Mouse (Mus musculus): ENCODE measurements around the gene Cnksr3. TPM values are rescaled to one million over a fixed set of nuclear protein-coding genes. Genes with fewer than 3 reads are reported as not detected.

Cnksr3 gene
- polyA plus RNA-seq, 1 experiment from 2014 or later: 6.9 TPM

DNA sequence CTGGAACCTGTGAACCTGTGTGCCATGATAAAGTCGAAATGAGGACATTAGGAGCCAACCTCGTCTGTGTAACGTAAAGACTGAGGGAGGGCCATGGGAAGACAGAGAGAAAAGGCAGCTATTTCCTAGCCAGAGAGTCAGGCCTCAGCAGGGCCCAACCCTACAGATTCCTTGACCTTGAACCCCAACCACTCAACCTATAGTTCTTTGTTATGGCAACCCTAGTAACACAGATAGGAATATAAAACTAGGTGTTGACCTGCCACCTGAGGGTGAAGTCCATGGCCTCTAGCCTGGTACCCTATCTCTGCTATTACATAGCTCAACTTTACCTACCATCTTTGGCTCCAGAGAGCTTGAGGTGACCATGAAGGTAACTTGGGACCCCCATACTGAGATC lies 80.6 kb downstream of the Cnksr3 start:
- no peak overlapping the region for H3K9ac ChIP-seq
- no peak overlapping the region for H3K4me3 ChIP-seq (replicated peaks)
- H3K4me2 ChIP-seq: no peak overlapping the region
- H3K9me3 ChIP-seq: no peaks in the 10 kb centered on the region
- H3K27ac ChIP-seq: no peak overlapping the region
- no peaks in the 10 kb centered on the region for H3K4me1 ChIP-seq
- no peaks in the 10 kb centered on the region for H3K27me3 ChIP-seq
- ATAC-seq (ENCODE audit: low FRiP score): no peak
- H3K36me3 ChIP-seq (replicated peaks): peaks cover 23% of the 10 kb centered on the region; the same call in 1 of the 2 replicates
- 95% methylated on average over 3 of the region's 3 CpGs for WGBS

GRCm38 (mm10) chr10:7127828-7128227 lies 84.2 kb downstream of the Cnksr3 start:
- ATAC-seq (ENCODE audit: low FRiP score): no peak
- WGBS: 85% methylated on average over 9 of the region's 9 CpGs
- no peak overlapping the region for H3K4me2 ChIP-seq

GRCm38 (mm10) chr10:7126882-7127281 lies 85.2 kb downstream of the Cnksr3 start:
- 94% methylated on average over 12 of the region's 12 CpGs for WGBS
- Histone ChIP-seq H3K4me2 (no peak overlapping the region), H3K27me3 (no peaks in the 10 kb centered on the region), H3K9ac (no peak overlapping the region), H3K36me3 (replicated peaks) (0 out of 2 replicates have a peak, but pooled peaks cover 21% of the 10 kb centered on the region), H3K4me3 (replicated peaks) (no peak overlapping the region), H3K4me1 (no peaks in the 10 kb centered on the region), H3K9me3 (no peaks in the 10 kb centered on the region), H3K27ac (no peak overlapping the region)
- ATAC-seq (ENCODE audit: low FRiP score): no peak

More at GRCm38 (mm10) chr10:7127828-7128227, 84.2 kb downstream of the Cnksr3 start:
- Histone ChIP-seq H3K36me3 (replicated peaks) (0 out of 2 replicates have a peak, but pooled peaks cover 21% of the 10 kb centered on the region), H3K27ac (no peak overlapping the region), H3K9me3 (no peaks in the 10 kb centered on the region), H3K4me3 (replicated peaks) (no peak overlapping the region), H3K4me1 (no peaks in the 10 kb centered on the region), H3K27me3 (no peaks in the 10 kb centered on the region), H3K9ac (no peak overlapping the region)

DNA sequence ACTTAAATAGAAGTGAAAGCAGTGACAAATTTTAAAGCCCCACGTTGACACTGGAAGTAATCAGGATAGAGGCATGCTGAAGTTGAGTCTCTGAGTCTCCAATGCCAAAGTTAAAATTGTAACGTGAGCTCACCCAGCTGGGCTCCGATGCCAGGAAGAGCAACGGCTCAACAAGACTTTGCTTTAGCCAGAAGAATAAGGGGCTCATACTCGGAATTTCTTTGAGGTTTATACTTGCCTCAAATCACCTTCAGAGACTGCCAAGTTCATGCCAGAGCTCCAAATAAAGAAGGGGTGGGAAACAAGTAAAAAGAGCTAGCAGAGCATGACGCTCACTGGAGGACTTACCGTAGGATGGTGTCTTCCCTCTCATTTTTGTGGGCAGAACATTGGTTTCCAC lies 85.8 kb downstream of the Cnksr3 start:
- H3K9me3 ChIP-seq: no peaks in the 10 kb centered on the region
- no peak overlapping the region for H3K9ac ChIP-seq
- 84% methylated on average over 7 of the region's 7 CpGs for WGBS
- no peak overlapping the region for H3K4me2 ChIP-seq
- H3K4me3 ChIP-seq (replicated peaks): no peak overlapping the region
- H3K27ac ChIP-seq: no peak overlapping the region
- no peaks in the 10 kb centered on the region for H3K4me1 ChIP-seq
- 0 out of 2 replicates have a peak, but pooled peaks cover 21% of the 10 kb centered on the region for H3K36me3 ChIP-seq (replicated peaks)
- no peaks in the 10 kb centered on the region for H3K27me3 ChIP-seq
- ATAC-seq (ENCODE audit: low FRiP score): no peak

DNA sequence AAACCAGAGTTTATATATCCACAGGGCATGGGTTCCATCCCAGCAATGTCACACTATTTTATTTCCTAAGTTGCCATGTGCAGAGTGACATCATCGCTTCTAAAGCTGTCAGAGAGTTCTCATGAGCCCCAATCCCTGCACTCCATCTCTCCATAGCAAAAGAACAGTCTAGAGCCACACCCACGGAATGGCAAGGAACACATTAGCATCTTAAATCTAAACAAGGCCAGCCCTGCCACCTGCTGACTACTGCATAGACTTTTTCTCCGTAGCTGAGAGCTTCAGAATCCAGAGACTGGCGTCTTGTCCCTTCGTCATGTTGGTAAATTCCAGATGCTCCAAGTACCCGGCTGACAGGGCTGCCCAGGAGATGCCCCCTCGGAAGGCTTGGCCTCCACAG lies 87.0 kb downstream of the Cnksr3 start:
- peaks cover 22% of the 10 kb centered on the region; the same call in 1 of the 2 replicates for H3K36me3 ChIP-seq (replicated peaks)

GRCm38 (mm10) chr10:7122294-7122693 lies 89.7 kb downstream of the Cnksr3 start:
- Histone ChIP-seq H3K4me1 (no peaks in the 10 kb centered on the region), H3K9me3 (no peaks in the 10 kb centered on the region), H3K4me3 (replicated peaks) (no peak overlapping the region), H3K36me3 (replicated peaks) (peaks cover 23% of the 10 kb centered on the region; the same call in 1 of the 2 replicates), H3K27me3 (no peaks in the 10 kb centered on the region), H3K27ac (no peak overlapping the region), H3K9ac (no peak overlapping the region), H3K4me2 (no peak overlapping the region)
- 91% methylated on average over 4 of the region's 4 CpGs for WGBS
- no peak for ATAC-seq (ENCODE audit: low FRiP score)

More for the DNA sequence above, 87.0 kb downstream of the Cnksr3 start:
- Histone ChIP-seq H3K4me2 (no peak overlapping the region), H3K4me1 (no peaks in the 10 kb centered on the region), H3K9me3 (no peaks in the 10 kb centered on the region), H3K27ac (no peak overlapping the region), H3K4me3 (replicated peaks) (no peak overlapping the region), H3K27me3 (no peaks in the 10 kb centered on the region), H3K9ac (no peak overlapping the region)
- ATAC-seq (ENCODE audit: low FRiP score): no peak
- 78% methylated on average over 7 of the region's 7 CpGs for WGBS

DNA sequence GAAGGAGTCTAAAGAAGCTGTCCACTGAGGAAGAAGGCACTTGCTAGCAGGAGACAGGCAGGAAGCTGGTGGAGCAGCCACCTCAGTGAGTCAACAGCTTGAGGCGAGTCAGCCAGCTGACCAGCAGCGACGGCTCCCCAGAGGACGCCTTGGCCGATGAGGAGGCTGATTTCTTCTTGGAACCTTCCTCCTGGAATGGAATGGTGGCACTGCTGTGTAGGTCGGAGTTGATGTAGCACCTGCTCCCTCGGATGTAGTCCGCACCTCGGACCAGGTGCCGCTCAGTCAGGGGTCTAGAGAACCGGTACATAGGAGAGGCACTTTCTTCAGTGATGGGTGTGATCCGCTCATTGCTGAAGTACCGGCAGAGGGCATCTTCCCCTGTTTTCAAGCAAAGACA lies 91.8 kb downstream of the Cnksr3 start:
- H3K9ac ChIP-seq: no peak overlapping the region
- WGBS: 96% methylated on average over 13 of the region's 13 CpGs
- no peaks in the 10 kb centered on the region for H3K9me3 ChIP-seq

DNA sequence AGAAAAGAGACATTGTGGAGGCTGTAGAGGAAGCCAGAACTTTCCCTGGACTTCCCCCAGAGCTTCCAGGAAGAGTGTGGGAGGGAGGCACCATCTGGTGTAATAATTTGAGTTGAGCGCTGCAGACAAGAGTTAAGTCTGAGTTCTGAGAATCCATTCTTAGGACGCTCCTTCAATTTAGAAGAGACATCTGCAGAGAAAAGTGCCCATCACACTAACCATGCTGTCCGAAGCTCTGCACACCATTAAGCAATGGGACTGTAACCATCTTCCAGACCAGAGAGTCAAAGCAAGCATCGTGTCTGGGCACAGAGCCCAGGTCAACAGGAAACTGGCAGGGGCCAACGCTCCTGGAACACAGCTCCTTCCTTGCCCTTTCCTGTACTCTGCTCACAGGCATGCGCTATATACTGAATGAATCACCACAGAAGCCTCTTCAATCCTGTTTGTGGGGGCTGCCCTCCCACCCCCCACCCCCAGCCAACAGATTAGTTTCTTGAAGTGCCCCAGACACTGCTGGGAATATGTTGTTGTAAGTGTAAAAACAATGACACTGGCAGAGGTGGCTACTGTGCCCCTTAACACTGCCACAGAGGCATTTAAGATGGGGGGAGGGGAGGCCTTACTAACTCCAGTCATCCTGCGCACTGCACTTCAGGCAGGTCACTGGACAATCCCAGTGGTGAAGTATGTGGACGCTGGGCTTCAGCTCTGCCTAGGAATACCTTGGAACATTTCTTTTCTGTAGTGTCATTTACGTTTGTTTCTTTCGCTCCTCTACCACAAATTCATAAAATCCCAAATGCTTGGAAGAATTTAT lies 93.6 kb downstream of the Cnksr3 start:
- no peaks in the 10 kb centered on the region for H3K4me1 ChIP-seq
- no peaks in the 10 kb centered on the region for H3K27me3 ChIP-seq
- H3K36me3 ChIP-seq (replicated peaks): peaks cover 15% of the 10 kb centered on the region
- H3K9me3 ChIP-seq: no peaks in the 10 kb centered on the region
- H3K4me2 ChIP-seq: no peak overlapping the region
- 91% methylated on average over 10 of the region's 10 CpGs for whole genome bisulfite sequencing
- H3K9ac ChIP-seq: no peak overlapping the region
- H3K27ac ChIP-seq: no peak overlapping the region
- no peak overlapping the region for H3K4me3 ChIP-seq (replicated peaks)
- no peak for ATAC-seq (ENCODE audit: low FRiP score)

More for the DNA sequence above, 91.8 kb downstream of the Cnksr3 start:
- peaks cover 15% of the 10 kb centered on the region for H3K36me3 ChIP-seq (replicated peaks)
- H3K27me3 ChIP-seq: no peaks in the 10 kb centered on the region
- no peak for ATAC-seq (ENCODE audit: low FRiP score)
- H3K4me1 ChIP-seq: no peaks in the 10 kb centered on the region
- no peak overlapping the region for H3K4me2 ChIP-seq
- H3K27ac ChIP-seq: no peak overlapping the region
- no peak overlapping the region for H3K4me3 ChIP-seq (replicated peaks)

DNA sequence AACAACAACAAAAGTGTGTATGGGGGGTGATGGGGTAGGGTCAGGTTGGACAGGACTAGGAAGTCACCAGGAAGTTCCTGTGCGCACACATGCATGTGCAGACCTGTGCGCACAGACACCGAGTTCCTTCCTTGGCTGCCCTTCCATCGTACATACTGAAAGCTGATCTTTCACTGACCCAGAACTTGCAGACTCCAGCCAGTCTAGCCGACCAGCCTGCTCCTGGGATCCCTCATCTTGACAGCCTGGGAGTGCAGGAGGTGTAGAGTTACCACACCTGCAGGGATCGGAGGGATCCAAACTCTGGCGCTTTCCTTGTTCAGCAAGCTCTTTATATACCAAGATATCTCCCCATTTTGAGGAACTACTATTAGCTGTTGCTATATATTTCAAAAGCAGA lies 94.3 kb downstream of the Cnksr3 start:
- Histone ChIP-seq H3K9me3 (no peaks in the 10 kb centered on the region), H3K27me3 (no peaks in the 10 kb centered on the region), H3K4me2 (no peak overlapping the region), H3K4me3 (replicated peaks) (no peak overlapping the region), H3K4me1 (no peaks in the 10 kb centered on the region), H3K9ac (no peak overlapping the region), H3K36me3 (replicated peaks) (peaks cover 15% of the 10 kb centered on the region), H3K27ac (no peak overlapping the region)
- no peak for ATAC-seq (ENCODE audit: low FRiP score)
- 95% methylated on average over 7 of the region's 7 CpGs for WGBS

GRCm38 (mm10) chr10:7114796-7115195 lies 97.2 kb downstream of the Cnksr3 start:
- no peak overlapping the region for H3K9ac ChIP-seq
- H3K27ac ChIP-seq: no peak overlapping the region
- peaks cover 6% of the 10 kb centered on the region for H3K36me3 ChIP-seq (replicated peaks)
- no peak overlapping the region for H3K4me3 ChIP-seq (replicated peaks)
- H3K27me3 ChIP-seq: no peaks in the 10 kb centered on the region
- H3K4me2 ChIP-seq: no peak overlapping the region
- WGBS: 85% methylated on average over 5 of the region's 5 CpGs
- ATAC-seq (ENCODE audit: low FRiP score): no peak
- no peaks in the 10 kb centered on the region for H3K9me3 ChIP-seq
- H3K4me1 ChIP-seq: no peaks in the 10 kb centered on the region

- ATAC-seq (ENCODE audit: low FRiP score): no peak
- peaks cover 4% of the 10 kb centered on the region; the same call in 1 of the 2 replicates for H3K36me3 ChIP-seq (replicated peaks)
- no peak overlapping the region for H3K4me2 ChIP-seq
- H3K27me3 ChIP-seq: no peaks in the 10 kb centered on the region
- WGBS: 88% methylated on average over 4 of the region's 4 CpGs
- H3K4me3 ChIP-seq (replicated peaks): no peak overlapping the region
- no peak overlapping the region for H3K27ac ChIP-seq
- no peaks in the 10 kb centered on the region for H3K9me3 ChIP-seq
- no peak overlapping the region for H3K9ac ChIP-seq
- H3K4me1 ChIP-seq: no peaks in the 10 kb centered on the region
Measured at GRCm38 (mm10) chr10:7113747-7114146, 98.3 kb downstream of the Cnksr3 start.

DNA sequence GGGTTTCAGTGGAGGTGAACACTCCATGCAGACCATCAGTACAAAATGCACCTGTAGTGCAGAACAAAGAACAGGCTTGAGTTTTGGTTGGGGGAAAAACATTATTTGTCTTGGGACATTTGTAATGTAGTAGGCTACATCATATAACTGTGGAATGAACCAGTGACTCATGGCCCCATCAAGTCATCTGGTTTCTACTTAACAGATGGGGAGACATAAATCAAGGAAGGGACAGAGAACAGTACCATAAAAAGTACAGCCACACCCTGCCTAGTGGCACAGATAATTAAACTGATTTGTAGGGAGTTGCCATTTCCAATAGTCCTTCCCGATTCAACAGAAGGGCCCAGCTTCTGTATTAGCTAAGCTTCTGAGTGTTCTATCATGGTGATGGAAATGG lies 98.9 kb downstream of the Cnksr3 start:
- 100% methylated on average over 1 of the region's 1 CpGs for WGBS

DNA sequence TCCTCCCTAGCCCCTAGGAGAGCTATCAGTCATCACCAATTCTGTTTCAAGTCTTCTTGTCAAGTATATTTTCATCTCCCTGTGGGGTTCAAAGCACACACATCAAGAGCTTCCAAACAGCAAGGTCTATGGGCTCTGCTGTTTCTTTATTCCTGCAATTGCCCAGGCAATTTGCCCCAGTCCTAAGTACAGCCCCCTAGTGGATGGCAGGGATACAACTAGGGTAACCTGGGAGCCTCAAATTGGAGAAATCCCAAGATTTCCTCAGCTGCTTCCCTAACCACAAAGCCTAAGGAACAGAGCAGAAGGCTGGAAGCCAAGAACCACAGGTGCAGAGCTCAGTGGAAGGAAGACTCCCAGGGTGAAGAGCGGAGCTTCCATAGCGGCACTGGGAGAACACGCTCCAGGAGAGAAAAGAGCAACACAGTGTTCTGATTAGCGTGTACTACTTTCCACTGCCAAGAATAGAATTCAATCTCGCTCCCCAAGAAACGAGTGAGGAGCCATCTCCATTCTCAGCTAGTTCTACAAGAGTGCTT lies 100.5 kb downstream of the Cnksr3 start:
- no peaks in the 10 kb centered on the region for H3K27me3 ChIP-seq
- no peak overlapping the region for H3K9ac ChIP-seq
- no peak for ATAC-seq (ENCODE audit: low FRiP score)
- H3K36me3 ChIP-seq (replicated peaks): no peaks in the 10 kb centered on the region
- H3K4me2 ChIP-seq: no peak overlapping the region
- no peaks in the 10 kb centered on the region for H3K4me1 ChIP-seq
- H3K9me3 ChIP-seq: no peaks in the 10 kb centered on the region
- no peak overlapping the region for H3K4me3 ChIP-seq (replicated peaks)
- WGBS: 86% methylated on average over 6 of the region's 6 CpGs
- no peak overlapping the region for H3K27ac ChIP-seq

More for the DNA sequence above, 98.9 kb downstream of the Cnksr3 start:
- no peaks in the 10 kb centered on the region for H3K27me3 ChIP-seq
- no peak overlapping the region for H3K4me3 ChIP-seq (replicated peaks)
- H3K36me3 ChIP-seq (replicated peaks): no peaks in the 10 kb centered on the region; the same call in 1 of the 2 replicates
- no peaks in the 10 kb centered on the region for H3K9me3 ChIP-seq
- ATAC-seq (ENCODE audit: low FRiP score): no peak
- H3K4me2 ChIP-seq: no peak overlapping the region
- H3K27ac ChIP-seq: no peak overlapping the region
- no peak overlapping the region for H3K9ac ChIP-seq
- H3K4me1 ChIP-seq: no peaks in the 10 kb centered on the region

Data from forebrain, embryonic 12.5 days (tissue).